Mouse (Mus musculus) cerebellum, adult 18-20 months (tissue): ENCODE results near the gene Rtraf.

Source experiments
- DNase-seq, 2 experiments: peaks; one replicate each; pipeline ENCODE4 v3.0.0; 2021

The Rtraf gene

DNA sequence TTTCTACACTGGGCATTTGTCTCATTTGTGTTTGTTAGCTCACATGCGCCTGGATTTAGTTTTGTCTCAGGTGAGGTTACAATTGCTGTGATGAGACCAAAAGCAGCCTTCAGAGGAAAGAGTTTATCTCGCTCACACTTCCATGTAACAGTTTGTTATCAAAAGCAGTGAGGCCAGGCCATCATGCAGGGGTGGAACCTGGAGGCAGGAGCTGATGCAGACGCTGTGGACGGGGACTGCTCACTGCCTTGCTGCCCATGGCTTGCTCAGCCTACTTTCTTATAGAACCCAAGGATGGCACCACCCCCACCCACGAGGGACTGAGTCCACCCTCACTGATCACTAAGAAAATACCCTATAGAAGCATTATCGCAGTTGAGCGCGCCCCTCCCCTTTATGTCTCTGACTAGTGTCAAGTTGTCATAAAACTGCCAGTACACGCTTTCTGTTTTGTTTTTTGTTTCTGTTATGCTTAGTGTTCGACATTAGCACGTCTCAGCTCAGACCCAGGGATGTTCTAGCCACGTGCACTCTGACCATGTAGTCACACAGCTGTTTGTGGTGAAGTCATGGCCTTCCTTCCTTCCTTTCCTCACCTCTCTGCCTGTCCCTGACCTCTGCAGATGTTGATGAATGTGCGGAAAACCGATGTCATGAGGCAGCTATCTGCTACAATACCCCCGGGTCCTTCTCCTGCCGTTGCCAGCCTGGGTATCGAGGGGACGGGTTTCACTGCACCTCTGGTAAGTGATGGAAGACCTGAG, 26.9 kb downstream of the Rtraf start:
- DNase-seq, result no peak

DNA sequence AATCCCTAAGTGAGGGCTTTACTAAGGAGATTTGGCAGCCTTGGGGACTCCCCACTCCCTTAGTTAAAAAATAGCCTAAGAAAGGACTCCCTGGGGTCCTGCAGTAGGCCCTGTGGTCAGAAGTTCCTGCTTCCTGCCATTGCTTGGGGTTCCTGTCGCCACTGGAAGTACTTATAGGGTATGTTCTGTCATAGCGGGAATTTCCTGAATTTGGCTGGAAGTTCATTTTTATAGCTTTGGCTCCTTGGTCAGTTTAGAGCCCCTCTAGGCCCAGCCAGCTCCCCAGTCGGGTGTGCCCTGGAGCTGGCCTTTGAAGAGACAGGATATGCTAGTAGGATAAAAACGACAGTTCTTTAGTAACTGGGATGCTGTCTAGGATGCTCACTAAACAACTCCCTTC, 28.7 kb downstream of the Rtraf start:
- DNase-seq, result no peak

DNA sequence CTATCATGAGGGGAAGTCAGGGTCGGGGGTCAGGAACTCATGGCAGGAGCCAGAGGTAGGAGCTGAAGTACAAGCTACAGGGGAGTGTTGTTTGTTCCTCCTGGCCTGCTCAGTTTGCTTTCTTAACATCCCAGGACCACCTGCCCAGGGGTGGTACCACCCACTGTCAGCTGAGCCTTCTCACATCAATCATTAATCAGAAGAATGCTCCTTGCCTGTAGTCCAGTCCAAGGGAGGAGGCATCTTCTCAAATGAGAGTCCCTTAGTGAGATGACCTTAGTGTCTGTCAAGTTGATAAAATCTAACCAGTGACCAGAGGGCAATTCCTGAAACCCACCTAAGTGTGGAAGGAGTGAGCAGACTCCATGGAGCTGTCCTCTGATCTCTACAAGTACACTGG, 35.2 kb downstream of the Rtraf start:
- no peak for DNase-seq

DNA sequence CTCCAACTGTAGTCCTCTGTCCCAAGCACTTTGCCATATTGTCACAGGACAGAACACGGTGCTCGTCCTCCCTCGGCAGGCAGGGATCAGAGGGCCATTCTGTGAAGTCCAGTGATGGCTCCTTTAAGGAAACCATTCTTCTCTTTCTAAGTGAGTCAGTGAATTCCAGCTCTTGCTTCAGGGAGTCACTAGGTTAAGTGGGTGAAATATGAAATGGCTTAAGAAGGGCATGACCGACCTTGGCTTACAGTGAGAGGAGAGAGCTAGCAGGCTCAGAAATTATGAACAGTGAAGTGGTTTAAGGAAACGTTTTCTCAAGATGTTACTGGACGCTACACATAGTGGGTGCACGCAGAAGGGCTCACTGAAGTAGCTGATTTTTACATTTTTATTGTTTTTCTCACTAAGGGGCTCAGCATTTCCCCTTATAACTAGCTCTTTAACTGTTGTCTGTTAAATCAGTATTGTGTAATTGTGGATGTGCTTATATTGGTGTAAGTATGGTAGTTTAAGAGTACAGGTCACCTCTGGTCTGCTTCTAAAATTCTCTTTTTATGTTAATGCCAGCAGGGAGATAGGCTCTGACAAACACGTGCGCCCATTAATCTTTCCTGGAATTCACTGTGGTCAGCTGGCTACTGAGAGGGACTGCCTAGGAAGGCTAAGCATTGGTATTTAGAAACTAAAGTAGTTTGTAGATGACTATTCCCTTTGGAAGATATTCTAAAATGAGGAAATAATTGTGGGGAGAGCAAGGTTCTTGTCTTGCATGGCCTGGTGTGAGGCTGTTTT, 37.6 kb downstream of the Rtraf start:
- DNase-seq, result no peak

DNA sequence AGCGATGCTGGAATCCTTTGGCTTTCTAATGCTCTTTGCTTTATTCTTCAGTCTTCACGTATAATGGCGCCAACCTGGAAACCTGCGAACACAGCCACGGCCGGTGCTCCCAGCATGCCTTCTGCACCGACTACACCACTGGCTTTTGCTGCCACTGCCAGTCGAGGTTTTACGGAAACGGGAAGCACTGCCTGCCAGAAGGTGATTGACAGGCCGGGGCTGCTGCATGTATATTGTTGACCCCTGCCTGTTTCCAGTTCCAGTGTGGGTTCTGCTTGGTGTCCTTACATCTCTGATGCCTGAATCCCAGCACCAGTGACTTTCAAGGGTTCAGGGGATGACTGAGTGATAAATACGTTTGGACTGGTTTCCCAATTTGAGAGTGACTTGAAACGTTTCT, 45.7 kb downstream of the Rtraf start:
- no peak for DNase-seq

DNA sequence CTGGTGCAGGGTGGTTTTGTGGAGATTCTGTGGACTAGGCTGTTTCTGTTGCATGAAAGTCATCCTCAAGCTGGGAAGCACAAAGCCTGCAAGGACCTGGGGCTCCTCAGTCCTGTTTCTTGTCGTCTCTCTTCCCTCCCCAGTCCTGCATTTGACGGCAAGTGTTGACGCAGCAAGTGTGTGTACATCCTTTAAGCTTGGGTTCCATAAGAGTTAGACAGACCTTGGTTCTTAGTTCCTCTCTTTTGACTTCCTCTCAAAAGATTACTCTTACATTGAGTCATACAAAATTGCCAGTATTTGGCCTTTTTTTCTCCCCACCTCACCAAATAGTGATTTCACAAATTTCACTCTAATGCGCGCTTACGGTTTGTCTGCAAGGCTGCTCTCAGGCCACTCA, 46.3 kb downstream of the Rtraf start:
- no peak for DNase-seq

DNA sequence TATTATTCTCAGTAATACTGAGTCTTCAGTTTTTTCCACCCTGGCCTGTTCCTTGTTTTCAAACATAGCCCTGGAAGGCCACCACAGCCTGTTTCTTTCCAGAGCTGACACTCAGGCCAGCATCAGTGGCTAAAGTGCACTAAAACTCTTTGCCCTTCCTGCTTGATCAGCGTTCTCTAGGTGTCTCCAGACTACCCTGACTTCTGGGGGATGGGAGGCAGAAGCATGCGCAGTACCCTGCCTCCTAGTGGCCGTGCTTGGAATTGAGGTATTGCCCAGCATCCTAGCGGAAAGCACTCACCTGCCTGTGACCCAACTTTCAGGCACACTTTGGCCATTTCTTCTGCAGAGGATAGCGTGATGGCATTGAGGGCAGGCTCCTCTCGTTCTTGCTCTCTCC, 46.7 kb downstream of the Rtraf start:
- DNase-seq, result no peak

DNA sequence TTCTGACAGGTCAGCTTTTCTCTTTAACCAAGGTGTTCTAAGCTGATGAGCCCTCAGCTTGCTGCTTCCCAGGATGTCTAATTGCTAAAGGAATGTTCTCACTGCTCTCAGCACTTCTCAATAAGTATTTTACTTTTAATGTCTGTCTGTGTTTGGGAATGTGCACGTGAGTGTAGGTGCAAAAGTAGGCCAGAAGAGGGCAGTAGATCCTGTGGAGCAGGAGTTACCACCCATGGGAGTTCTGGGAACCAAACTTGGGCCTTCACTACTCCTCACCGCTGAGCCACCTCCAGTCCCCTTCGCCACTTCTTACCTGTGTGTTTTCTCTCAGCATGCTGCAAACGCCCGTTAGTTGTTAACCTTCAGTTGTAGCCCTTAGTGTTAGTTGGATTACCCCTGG, 47.4 kb downstream of the Rtraf start:
- no peak for DNase-seq

DNA sequence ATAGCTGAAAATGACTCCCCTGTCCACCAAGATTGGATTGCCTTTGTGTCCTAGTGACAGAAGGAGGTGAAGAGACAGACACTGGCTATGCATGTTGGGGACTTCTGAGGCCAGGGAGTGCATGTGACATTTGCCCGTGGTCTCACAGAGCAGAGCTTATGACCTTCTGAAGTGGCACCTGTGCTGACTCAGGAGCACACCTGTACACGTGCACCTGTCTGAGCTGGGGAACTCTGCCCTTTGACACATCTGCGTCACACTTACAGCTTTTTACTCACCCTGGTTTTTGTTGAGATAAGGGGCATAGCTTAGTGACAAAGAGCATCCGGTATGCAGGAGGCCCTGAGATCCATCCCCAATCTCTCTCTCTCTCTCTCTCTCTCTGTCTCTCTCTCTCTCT, 48.1 kb downstream of the Rtraf start:
- DNase-seq, result no peak

DNA sequence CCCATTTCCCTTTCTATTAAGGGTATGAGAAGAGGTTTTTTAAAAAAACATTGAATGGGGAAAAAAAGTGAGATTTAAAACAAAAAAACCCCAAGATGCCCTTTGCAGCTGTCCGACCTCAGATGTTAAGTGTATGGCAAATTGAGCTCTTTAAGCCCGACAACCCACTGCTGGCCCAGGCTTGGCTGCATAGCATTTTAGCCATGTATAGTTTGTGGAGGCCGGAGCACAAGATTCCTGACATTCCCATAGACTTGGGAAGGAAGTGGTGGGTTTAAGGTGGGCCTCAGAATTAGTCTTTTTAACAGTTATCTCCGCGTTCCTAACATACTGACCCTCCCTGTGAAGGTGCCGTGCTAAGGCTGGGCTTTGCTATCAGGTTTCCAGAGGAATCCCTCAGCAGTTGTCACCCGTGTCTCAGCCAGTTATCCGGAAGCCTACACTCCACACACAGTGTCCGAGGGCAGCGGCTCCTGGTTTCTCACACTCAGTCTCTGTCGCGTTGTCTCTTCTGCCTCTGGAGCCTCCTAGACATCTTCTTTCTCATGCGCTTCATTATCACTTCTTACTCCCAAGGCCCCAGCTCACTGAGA, 49.5 kb downstream of the Rtraf start:
- no peak for DNase-seq

DNA sequence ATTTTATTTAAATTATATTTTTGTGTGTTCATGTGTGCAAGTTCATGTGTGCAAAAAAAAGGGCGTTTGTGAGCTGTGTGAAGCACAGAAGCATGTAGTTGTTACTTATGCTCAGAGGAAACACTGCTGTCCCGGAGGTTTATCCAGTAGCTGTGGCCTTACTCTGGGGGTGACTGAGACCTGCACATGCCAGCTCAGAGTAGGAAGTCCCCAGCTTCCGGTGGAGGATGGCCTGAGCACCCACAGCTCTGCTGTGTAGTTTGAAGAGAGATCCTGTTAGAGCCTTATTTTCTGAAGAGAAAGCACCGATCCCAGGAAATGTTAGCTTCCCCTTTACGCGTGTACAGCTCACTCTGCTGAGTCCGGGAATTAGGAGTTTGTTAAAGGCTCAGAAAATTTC, 52.5 kb downstream of the Rtraf start:
- no peak for DNase-seq

DNA sequence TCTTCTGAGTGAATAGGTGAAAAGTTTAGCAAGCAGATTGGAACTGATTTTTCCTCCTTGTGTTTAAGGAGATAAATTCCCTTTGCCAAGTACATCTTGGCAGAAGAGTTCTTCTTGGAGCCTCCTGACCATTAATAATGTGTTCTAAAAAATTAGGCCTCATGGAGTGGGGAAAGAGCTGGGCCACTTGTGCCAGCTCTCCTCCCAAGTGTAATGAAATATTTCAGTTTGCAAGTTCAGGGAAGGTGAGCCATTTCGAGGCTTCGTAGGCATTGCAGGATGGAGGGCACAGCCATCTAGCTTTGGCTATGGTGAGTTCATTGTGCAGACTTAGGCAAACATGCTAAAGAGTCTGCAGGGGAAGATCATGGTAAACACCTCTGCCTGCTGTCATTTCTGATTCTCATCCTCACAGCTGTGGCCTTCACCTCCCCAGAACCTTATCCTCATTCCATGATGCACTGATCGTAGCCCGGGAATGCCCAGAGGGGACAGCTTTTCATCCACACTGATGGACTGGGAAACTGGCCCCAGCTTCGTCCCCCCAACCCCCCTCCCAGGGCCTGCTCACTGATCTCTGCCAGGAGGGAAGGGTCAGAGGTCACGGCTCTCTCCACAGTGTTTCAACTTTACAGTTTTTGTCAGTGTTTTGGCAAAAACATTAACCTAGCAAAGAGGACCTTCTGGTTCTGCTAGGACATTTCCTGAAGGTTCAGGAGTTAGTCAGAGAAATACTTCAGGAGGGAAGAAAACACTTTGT, 54.0 kb downstream of the Rtraf start:
- DNase-seq, result no peak

DNA sequence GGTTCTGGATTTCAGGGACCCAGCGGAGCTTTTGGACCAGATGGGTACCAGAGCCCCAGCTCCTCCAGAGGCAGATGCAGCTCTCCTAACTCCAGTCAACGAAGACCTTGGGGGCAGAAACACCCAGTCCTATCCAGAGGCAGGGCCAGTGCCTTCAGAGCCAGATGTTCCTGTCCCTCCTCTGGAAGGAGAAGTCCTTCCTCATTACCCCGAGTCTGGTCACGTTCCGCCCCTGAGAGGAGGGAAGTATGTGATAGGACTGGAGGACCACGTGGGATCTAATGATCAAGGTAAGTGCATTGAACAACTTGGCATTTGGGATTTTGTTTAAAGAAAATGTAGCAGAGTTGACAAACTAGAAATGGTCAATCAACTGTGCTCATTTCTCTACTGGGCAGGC, 55.0 kb downstream of the Rtraf start:
- DNase-seq, result no peak

DNA sequence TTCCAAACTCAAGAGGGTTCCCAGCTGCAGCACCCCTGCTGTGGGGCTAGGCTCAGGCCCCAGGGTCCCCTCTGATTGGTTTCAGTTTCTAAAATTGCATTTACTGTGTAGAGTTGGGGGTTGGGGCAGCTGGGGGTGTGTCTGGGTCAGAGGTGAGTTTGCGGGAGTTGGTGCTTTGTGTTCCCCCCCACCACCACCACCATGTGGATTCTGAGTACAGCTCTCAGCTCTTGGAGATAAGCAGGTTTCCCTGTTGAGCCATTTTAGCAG, 57.3 kb downstream of the Rtraf start:
- DNase-seq, result no peak

DNA sequence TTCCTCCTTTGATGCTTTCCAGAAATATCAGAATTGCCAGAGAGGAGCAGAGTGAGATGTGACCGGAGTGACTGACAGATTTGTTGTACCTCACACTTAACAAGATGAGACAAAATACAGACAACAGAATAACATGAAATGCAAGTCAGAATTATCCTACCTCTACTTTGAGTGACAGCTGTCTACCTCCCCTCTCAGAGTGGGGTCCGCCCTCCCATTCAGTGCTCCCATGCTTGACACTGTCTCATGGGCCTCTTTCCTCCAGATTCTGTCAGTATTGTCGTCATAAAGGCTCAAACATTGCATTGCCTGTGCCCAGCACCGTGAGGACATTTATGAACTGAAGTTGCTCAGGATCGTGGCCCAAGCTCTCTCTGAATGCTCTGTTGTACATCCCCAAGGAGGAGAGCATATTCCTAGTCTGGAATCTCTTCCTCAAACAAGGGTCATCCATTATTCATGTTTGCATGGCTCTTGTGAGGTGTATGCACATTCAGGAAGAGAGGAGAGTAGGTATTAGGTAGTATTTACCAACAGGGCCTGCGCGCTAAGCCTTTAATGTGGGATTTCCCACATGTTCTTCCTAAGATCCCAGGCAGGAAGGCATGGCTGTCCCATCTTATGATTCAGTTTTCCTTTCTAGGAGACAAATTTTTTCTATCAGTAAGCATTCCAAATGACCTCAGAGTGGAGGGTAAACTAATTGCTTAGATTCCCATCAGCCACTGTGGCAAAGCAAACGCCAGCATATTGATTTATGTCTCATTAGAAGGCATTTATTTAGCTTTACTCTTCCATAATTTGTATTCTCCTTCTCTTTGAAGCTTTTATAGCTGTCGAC, 57.9 kb downstream of the Rtraf start:
- DNase-seq, result no peak

DNA sequence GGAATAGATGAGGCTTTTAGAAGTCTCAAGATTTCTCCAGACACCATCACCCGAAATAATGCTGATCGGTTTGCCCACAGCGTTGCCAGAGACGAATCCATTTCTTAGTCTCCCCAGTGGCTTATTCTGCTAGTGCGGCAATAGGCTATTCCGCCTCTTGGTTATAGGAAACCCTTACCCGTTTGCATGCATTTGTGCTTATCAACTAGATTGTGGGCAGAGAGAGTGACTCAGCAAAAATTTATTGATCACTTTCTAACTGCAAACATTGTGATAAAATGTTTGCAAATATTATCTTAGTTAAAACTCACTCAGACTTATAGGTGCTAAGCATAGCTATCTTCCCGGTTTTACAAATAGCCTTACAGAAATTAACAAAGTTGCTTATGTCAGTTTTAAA, 59.3 kb downstream of the Rtraf start:
- no peak for DNase-seq

DNA sequence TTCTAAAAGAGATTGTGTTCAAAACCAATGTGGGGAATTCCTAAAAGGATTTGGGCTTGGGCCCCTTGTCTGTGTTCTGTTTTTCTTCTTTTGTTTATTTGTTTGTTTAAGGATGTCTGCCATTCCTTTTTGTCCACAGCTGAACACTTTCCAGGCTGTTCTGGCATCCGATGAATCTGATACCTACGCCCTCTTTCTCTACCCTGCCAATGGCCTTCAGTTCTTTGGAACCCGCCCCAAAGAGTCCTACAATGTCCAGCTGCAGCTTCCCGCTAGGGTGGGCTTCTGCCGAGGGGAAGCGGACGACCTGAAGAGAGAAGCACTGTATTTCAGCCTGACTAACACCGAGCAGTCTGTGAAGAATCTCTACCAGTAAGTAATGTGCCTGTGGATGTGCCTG, 60.1 kb downstream of the Rtraf start:
- no peak for DNase-seq

DNA sequence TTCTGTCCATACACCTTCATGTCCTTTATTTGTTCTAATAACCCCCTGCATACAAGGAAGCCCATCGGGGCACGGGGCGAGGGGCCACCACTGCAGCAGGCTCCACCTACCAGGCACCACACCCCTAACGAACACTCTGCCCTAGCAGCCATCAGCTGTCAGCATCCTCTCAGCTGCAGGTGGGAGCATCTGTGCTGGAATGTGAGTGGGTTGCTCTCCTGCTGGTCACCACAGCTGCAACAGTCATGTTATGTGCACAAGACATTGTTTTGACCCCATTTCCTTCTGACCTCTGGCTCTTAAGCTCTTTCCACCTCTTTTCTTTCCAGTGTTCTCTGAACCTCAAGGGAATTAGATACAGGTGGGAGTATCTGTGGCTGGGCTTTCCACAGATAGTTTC, 61.6 kb downstream of the Rtraf start:
- DNase-seq, result no peak
